Mouse (Mus musculus): Measurements from ENCODE around the gene Spata21. TPM values are rescaled to one million over a fixed set of nuclear protein-coding genes. Genes with fewer than 3 reads are reported as not detected.
A peak's percentile ranks its signal among the peaks of the same experiment; 100 is the strongest.

The Spata21 gene
- polyA plus RNA-seq (2015; fragmentation: Nextera tagmentation; extraction: Ambion mirVana) = not detected in 2 replicates

- Histone ChIP-seq H3K9me3 (replicated peaks) (no peaks in the 10 kb centered on the region), H3K27ac (replicated peaks) (no peak within 1 kb of the TSS), H3K36me3 (replicated peaks) (no peaks in the 10 kb centered on the region), H3K27me3 (no peaks in the 10 kb centered on the region), H3K9ac (no peak within 1 kb of the TSS), H3K4me3 (replicated peaks) (no peak within 1 kb of the TSS), H3K4me1 (replicated peaks) (peaks cover 14% of the 10 kb centered on the region), H3K4me2 (no peak within 1 kb of the TSS)
- WGBS (ENCODE audit: insufficient replicate concordance) = 68% methylated on average over 6 of the region's 6 CpGs
- ATAC-seq (ENCODE audit: insufficient read depth) = no peak
These were observed at the start of gene Spata21 for GRCm38 (mm10) chr4:141088033-141088432. Gene Spata21 (plus strand): TSS chr4:141088333.

GRCm38 (mm10) chr4:141041117-141041516, 47.0 kb upstream of the Spata21 start:
- H3K36me3 ChIP-seq (replicated peaks) = no peaks in the 10 kb centered on the region
- no peak overlapping the region for H3K9ac ChIP-seq
- no peak overlapping the region for H3K4me2 ChIP-seq
- H3K27me3 ChIP-seq = no peaks in the 10 kb centered on the region
- no peak overlapping the region for H3K4me3 ChIP-seq (replicated peaks)
- 54% methylated on average over 12 of the region's 12 CpGs for WGBS (ENCODE audit: insufficient replicate concordance)
- peak; percentile 9; the same call in 1 of the 2 replicates for ATAC-seq (ENCODE audit: insufficient read depth)
- H3K27ac ChIP-seq (replicated peaks) = no peak overlapping the region
- H3K9me3 ChIP-seq (replicated peaks) = no peaks in the 10 kb centered on the region
- peaks cover 4% of the 10 kb centered on the region; the same call in 1 of the 2 replicates for H3K4me1 ChIP-seq (replicated peaks)

GRCm38 (mm10) chr4:141044816-141045215, 43.3 kb upstream of the Spata21 start:
- 21% methylated on average over 8 of the region's 8 CpGs for WGBS (ENCODE audit: insufficient replicate concordance)
- H3K4me1 ChIP-seq (replicated peaks) = peaks cover 4% of the 10 kb centered on the region; the same call in 1 of the 2 replicates

GRCm38 (mm10) chr4:141048810-141049475, 39.2 kb upstream of the Spata21 start:
- Histone ChIP-seq H3K9ac (no peak overlapping the region), H3K9me3 (replicated peaks) (no peaks in the 10 kb centered on the region), H3K27me3 (no peaks in the 10 kb centered on the region), H3K4me3 (replicated peaks) (no peak overlapping the region), H3K27ac (replicated peaks) (no peak overlapping the region), H3K36me3 (replicated peaks) (no peaks in the 10 kb centered on the region), H3K4me1 (replicated peaks) (peaks cover 6% of the 10 kb centered on the region; the same call in 1 of the 2 replicates), H3K4me2 (no peak overlapping the region)
- no peak for ATAC-seq (ENCODE audit: insufficient read depth)
- WGBS (ENCODE audit: insufficient replicate concordance) = 72% methylated on average over 17 of the region's 17 CpGs

More at GRCm38 (mm10) chr4:141044816-141045215, 43.3 kb upstream of the Spata21 start:
- Histone ChIP-seq H3K27me3 (no peaks in the 10 kb centered on the region), H3K4me3 (replicated peaks) (no peak overlapping the region), H3K27ac (replicated peaks) (no peak overlapping the region), H3K4me2 (no peak overlapping the region), H3K36me3 (replicated peaks) (no peaks in the 10 kb centered on the region), H3K9me3 (replicated peaks) (no peaks in the 10 kb centered on the region), H3K9ac (no peak overlapping the region)
- ATAC-seq (ENCODE audit: insufficient read depth) = no peak

- 58% methylated on average over 4 of the region's 4 CpGs for WGBS (ENCODE audit: insufficient replicate concordance)
- Histone ChIP-seq H3K27ac (replicated peaks) (no peak overlapping the region), H3K4me3 (replicated peaks) (no peak overlapping the region), H3K27me3 (no peaks in the 10 kb centered on the region), H3K36me3 (replicated peaks) (no peaks in the 10 kb centered on the region), H3K9ac (no peak overlapping the region), H3K4me1 (replicated peaks) (peaks cover 7% of the 10 kb centered on the region; the same call in 1 of the 2 replicates), H3K9me3 (replicated peaks) (no peaks in the 10 kb centered on the region), H3K4me2 (no peak overlapping the region)
- no peak for ATAC-seq (ENCODE audit: insufficient read depth)
These were observed 38.7 kb upstream of the Spata21 start for GRCm38 (mm10) chr4:141049476-141049835.

- WGBS (ENCODE audit: insufficient replicate concordance) = 80% methylated on average over 12 of the region's 12 CpGs
- no peak overlapping the region for H3K4me3 ChIP-seq (replicated peaks)
- H3K27ac ChIP-seq (replicated peaks) = no peak overlapping the region
- H3K4me2 ChIP-seq = no peak overlapping the region
- no peaks in the 10 kb centered on the region for H3K9me3 ChIP-seq (replicated peaks)
- no peak for ATAC-seq (ENCODE audit: insufficient read depth)
- no peak overlapping the region for H3K9ac ChIP-seq
- no peaks in the 10 kb centered on the region for H3K36me3 ChIP-seq (replicated peaks)
- H3K27me3 ChIP-seq = no peaks in the 10 kb centered on the region
- H3K4me1 ChIP-seq (replicated peaks) = peaks cover 7% of the 10 kb centered on the region; the same call in 1 of the 2 replicates
These were observed 35.7 kb upstream of the Spata21 start for GRCm38 (mm10) chr4:141052442-141052841.

- 59% methylated on average over 8 of the region's 8 CpGs for WGBS (ENCODE audit: insufficient replicate concordance)
- peaks cover 7% of the 10 kb centered on the region; the same call in 1 of the 2 replicates for H3K4me1 ChIP-seq (replicated peaks)
- H3K27ac ChIP-seq (replicated peaks) = no peak overlapping the region
- H3K9ac ChIP-seq = no peak overlapping the region
- no peak for ATAC-seq (ENCODE audit: insufficient read depth)
- no peaks in the 10 kb centered on the region for H3K27me3 ChIP-seq
- no peak overlapping the region for H3K4me3 ChIP-seq (replicated peaks)
- H3K4me2 ChIP-seq = no peak overlapping the region
- no peaks in the 10 kb centered on the region for H3K9me3 ChIP-seq (replicated peaks)
- H3K36me3 ChIP-seq (replicated peaks) = no peaks in the 10 kb centered on the region
These were observed 35.0 kb upstream of the Spata21 start for GRCm38 (mm10) chr4:141053138-141053537.

- Histone ChIP-seq H3K4me3 (replicated peaks) (no peak overlapping the region), H3K36me3 (replicated peaks) (no peaks in the 10 kb centered on the region), H3K27ac (replicated peaks) (no peak overlapping the region), H3K9me3 (replicated peaks) (no peaks in the 10 kb centered on the region), H3K9ac (no peak overlapping the region), H3K27me3 (no peaks in the 10 kb centered on the region), H3K4me1 (replicated peaks) (peaks cover 7% of the 10 kb centered on the region; the same call in 1 of the 2 replicates), H3K4me2 (no peak overlapping the region)
- 58% methylated on average over 17 of the region's 17 CpGs for WGBS (ENCODE audit: insufficient replicate concordance)
- ATAC-seq (ENCODE audit: insufficient read depth) = no peak
These were observed 34.5 kb upstream of the Spata21 start for GRCm38 (mm10) chr4:141053568-141054161.

GRCm38 (mm10) chr4:141056970-141057369, 31.2 kb upstream of the Spata21 start:
- Histone ChIP-seq H3K4me2 (no peak overlapping the region), H3K27me3 (no peaks in the 10 kb centered on the region), H3K27ac (replicated peaks) (no peak overlapping the region), H3K36me3 (replicated peaks) (no peaks in the 10 kb centered on the region), H3K4me3 (replicated peaks) (no peak overlapping the region), H3K9me3 (replicated peaks) (no peaks in the 10 kb centered on the region), H3K4me1 (replicated peaks) (peaks cover 28% of the 10 kb centered on the region), H3K9ac (no peak overlapping the region)
- no peak for ATAC-seq (ENCODE audit: insufficient read depth)
- WGBS (ENCODE audit: insufficient replicate concordance) = 89% methylated on average over 10 of the region's 10 CpGs

GRCm38 (mm10) chr4:141058835-141059234, 29.3 kb upstream of the Spata21 start:
- Histone ChIP-seq H3K9me3 (replicated peaks) (no peaks in the 10 kb centered on the region), H3K27me3 (no peaks in the 10 kb centered on the region), H3K4me3 (replicated peaks) (no peak overlapping the region), H3K4me2 (no peak overlapping the region), H3K36me3 (replicated peaks) (no peaks in the 10 kb centered on the region), H3K9ac (no peak overlapping the region), H3K4me1 (replicated peaks) (peaks cover 27% of the 10 kb centered on the region), H3K27ac (replicated peaks) (no peak overlapping the region)
- ATAC-seq (ENCODE audit: insufficient read depth) = no peak
- WGBS (ENCODE audit: insufficient replicate concordance) = 75% methylated on average over 9 of the region's 9 CpGs

- Histone ChIP-seq H3K4me2 (peak overlapping the region; percentile 97), H3K27ac (replicated peaks) (peak overlapping the region; percentile 83), H3K4me1 (replicated peaks) (peaks cover 27% of the 10 kb centered on the region), H3K9me3 (replicated peaks) (no peaks in the 10 kb centered on the region), H3K9ac (peak overlapping the region; percentile 73), H3K36me3 (replicated peaks) (peaks cover 2% of the 10 kb centered on the region), H3K27me3 (no peaks in the 10 kb centered on the region), H3K4me3 (replicated peaks) (peak overlapping the region; percentile 61)
- 6% methylated on average over 32 of the region's 32 CpGs for WGBS (ENCODE audit: insufficient replicate concordance)
- ATAC-seq (ENCODE audit: insufficient read depth) = peak; percentile 33
These were observed 28.3 kb upstream of the Spata21 start for GRCm38 (mm10) chr4:141059616-141060425.

Measured in liver, embryonic 15.5 days (tissue).